Mouse (Mus musculus): ENCODE data around the gene Trpm4.
"Not testable (repeated sequence)": the region's sequence is repeated elsewhere in the genome, so short reads cannot be mapped to it uniquely, and the experiment has no call there.

Trpm4 gene

DNA sequence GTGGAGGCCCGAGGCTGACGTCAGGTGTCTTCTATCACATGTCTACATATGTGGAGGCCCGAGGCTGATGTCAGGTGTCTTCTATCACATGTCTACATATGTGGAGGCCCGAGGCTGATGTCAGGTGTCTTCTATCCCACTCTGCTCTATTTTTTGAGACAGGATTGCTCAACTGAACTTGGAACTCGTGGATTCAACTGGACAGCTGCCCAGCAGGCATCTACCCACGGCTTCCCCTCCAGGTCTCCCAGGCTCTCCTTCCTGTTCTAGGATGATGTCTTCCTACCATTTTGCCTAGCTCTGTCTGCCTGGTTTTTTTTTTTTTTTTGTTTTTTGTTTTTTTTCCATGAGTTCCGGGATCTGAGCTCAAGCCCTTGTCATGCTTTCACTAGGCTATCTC, 77.8 kb downstream of the Trpm4 start:
- not testable (repeated sequence) for DNase-seq (ENCODE audit: low spot score in 2 of 2)

GRCm38 (mm10) chr7:45253806-45254205, 79.8 kb downstream of the Trpm4 start:
- no peak for DNase-seq (ENCODE audit: low spot score in 2 of 2)

Data from frontal cortex, postnatal 10 days (tissue).